Mouse (Mus musculus) lung, postnatal 4 days (tissue): Measurements from ENCODE around the gene Apol9b.
A peak's percentile ranks its signal among the peaks of the same experiment; 100 is the strongest.

Experiments used
- DNase-seq, 2 experiments: peaks; one replicate each; pipeline ENCODE4 v3.0.0; 2021

Gene Apol9b

GRCm38 (mm10) chr15:77782449-77783014 is 53.7 kb downstream of the Apol9b start:
- peak in 1 of 2 experiments; percentile 66 for DNase-seq

GRCm38 (mm10) chr15:77784039-77784824 is 55.4 kb downstream of the Apol9b start:
- no peak for DNase-seq

- DNase-seq, result no peak
These were observed 57.0 kb downstream of the Apol9b start for GRCm38 (mm10) chr15:77785807-77786206.
